Comparison of ENCODE assay signal across 8 mouse cellular contexts in the genomic region with DNA sequence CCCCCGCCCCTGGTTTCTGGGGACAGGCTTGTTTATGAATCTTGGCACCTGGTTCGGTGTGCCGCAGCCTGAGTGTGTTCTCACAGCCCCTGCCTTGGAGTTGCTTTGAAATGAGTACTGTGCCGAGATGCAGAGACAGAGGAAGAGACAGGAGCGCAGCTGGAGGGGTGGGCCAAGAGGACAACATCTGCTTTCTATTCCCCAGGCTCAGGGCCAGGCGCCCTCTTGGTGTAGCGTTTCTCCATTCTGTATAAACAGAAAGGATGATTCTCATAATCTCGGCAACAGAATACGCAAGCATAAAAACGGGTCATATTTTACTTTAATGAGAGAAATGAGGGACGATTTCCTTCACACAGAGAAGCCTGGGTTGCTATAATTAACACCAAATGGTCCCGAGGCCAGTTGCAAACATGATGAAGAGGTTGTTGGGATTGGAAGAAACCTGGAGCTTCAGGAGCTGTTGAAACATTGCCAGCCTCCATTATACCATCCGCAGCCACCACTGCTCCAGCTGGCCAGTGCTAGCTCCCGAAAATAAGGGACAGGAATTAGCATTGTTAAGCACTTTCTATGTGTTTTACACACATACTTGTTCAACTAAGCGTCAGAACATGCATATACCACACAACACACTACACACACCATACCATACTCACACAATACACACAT.
DNase-seq lines count a peak whose midpoint lies in the region; ATAC-seq lines count a peak whose summit lies in the region.
"Had no signal": no experiment of that assay in that cellular context is flagged by ENCODE, and none has a peak within 500 bp of the region (broad histone marks: within the 10 kb centered on the region; RNA-seq: fewer than 3 reads in every experiment).

No protein-coding gene starts in this region.

- 23% methylated on average over 15 of the region's 15 CpGs for WGBS in embryonic facial prominence, embryonic 13.5 days

- no peak overlapping the region for H3K9ac ChIP-seq in embryonic facial prominence, embryonic 13.5 days
- H3K9ac ChIP-seq: heart, embryonic 15.5 days had no signal

- H3K4me2 ChIP-seq in embryonic facial prominence, embryonic 13.5 days = peak overlapping the region; percentile 43
- H3K4me2 ChIP-seq: heart, embryonic 15.5 days had no signal

- H3K27me3 ChIP-seq in embryonic facial prominence, embryonic 13.5 days = no peaks in the 10 kb centered on the region
- H3K27me3 ChIP-seq: heart, embryonic 15.5 days had no signal

- intact Hi-C loops in gastrocnemius, postnatal 36 days (cut with DNase I) = no loop called here

- H3K9me3 ChIP-seq in embryonic facial prominence, embryonic 13.5 days = no peaks in the 10 kb centered on the region

- no peaks in the 10 kb centered on the region for H3K36me3 ChIP-seq in embryonic facial prominence, embryonic 13.5 days
- H3K36me3 ChIP-seq: heart, embryonic 15.5 days had no signal

- peaks cover 34% of the 10 kb centered on the region for H3K4me1 ChIP-seq in embryonic facial prominence, embryonic 13.5 days
- H3K4me1 ChIP-seq: heart, embryonic 15.5 days had no signal

- H3K4me3 ChIP-seq in embryonic facial prominence, embryonic 13.5 days = no peak overlapping the region
- H3K4me3 ChIP-seq: heart, embryonic 15.5 days had no signal

- H3K27ac ChIP-seq in embryonic facial prominence, embryonic 13.5 days = peak overlapping the region; percentile 11
- H3K27ac ChIP-seq: heart, embryonic 15.5 days had no signal

- peak; percentile 19 for DNase-seq in layer of hippocampus, adult 9-11 months
- no peak for DNase-seq in layer of hippocampus, postnatal 10 days (ENCODE audit: low spot score in 2 of 2)
- DNase-seq in gastrocnemius, postnatal 36 days = peak; percentile 38 to 47
- DNase-seq in lung, postnatal 36 days = peak; percentile 21
- DNase-seq in cerebellum, adult 8-10 months = no peak
- DNase-seq in liver = no peak

- peak; percentile 70; the same call in 1 of the 2 replicates for ATAC-seq in embryonic facial prominence, embryonic 13.5 days (ENCODE audit: insufficient number of reproducible peaks, insufficient read depth, low FRiP score, low TSS enrichment, low read depth)

Comparison
In these comparisons a context has a peak if more than half of its experiments do, and no peak if none do; other contexts are left out.
1. DNase-seq: peak in layer of hippocampus, adult 9-11 months (single experiment), gastrocnemius, postnatal 36 days (2 of 2) and lung, postnatal 36 days (single experiment); none in layer of hippocampus, postnatal 10 days (0 of 2), cerebellum, adult 8-10 months (single experiment) and liver (single experiment).